Mouse (Mus musculus) thymus, postnatal 25 days (tissue): ENCODE data around the gene Fanci.

Source experiments
- DNase-seq: peaks from one replicate; pipeline ENCODE4 v3.0.0; 2022

Gene Fanci

GRCm38 (mm10) chr7:79391883-79392649 is at the start of gene Fanci:
Gene Fanci (plus strand): TSS chr7:79391929.
- DNase-seq, result peak; percentile 96

- DNase-seq, result peak; percentile 59
Measured at GRCm38 (mm10) chr7:79345902-79346301, 45.8 kb upstream of the Fanci start.

- no peak for DNase-seq
Measured at GRCm38 (mm10) chr7:79346555-79347075, 45.1 kb upstream of the Fanci start.

DNA sequence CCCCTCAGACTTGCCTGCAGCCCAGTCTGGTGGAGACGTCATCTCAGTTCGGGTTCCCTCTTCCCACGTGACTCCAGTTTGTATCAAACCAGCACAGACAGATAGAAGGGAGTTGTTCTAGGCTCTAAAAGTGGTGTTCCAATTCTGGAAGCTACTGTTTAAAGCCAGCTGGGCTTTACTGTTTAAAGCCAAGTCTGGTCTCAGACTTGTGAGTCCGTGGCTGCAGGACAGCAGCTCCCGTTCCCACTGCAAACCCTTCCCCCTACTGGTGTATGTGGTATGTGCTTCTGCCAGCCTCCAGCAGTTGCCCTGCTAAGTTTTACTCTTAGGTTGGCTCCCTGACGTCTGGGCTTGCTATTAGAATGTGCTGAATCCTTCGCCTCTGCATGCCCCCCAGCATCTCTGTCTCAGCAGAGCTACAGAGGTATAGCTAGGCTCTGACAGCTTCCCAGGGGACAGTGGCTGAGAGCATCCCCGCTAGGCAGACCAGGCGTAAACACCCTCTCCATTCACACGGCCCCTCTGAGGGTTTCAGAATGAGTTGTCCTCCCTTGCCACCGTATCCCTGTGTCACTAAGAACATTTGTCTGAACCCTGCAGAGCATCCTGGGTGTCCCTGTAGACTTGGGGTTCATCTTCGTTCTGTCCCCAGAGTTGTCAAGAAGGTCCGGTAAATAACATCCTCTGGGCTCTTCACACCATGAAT is 44.5 kb upstream of the Fanci start:
- DNase-seq, result no peak

GRCm38 (mm10) chr7:79348816-79349215 is 42.9 kb upstream of the Fanci start:
- no peak for DNase-seq

DNA sequence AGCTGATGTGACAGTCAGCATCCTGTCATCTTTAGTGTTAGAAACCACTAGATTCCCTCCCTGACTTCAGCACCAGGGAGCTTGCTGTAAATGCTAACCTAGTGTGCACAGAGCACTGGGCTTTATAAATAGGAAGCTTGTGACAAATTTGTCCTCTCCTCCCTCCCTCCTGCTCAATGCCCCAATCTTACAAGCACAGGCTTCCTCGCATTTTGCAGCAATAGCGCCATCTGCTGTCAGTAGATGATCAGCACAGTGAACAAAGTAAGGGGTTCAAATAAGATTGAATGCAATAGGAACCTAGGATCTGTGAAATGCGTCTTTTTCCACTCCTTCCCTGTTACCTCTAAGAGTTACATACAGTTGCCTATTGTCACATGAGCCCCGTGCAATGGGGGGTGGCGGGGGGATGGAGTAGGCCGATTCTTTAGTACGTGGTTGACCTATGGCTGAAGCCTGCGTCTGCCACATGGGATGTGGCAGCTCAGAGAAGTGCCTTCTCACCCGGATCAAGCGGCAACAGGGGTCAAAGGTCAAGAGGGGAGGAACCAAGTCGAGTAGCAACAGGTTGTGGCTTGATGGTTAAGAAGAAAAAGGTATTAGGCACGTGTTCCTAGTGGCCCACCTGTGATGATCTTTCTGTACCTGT is 41.9 kb upstream of the Fanci start:
- peak; percentile 72 for DNase-seq

DNA sequence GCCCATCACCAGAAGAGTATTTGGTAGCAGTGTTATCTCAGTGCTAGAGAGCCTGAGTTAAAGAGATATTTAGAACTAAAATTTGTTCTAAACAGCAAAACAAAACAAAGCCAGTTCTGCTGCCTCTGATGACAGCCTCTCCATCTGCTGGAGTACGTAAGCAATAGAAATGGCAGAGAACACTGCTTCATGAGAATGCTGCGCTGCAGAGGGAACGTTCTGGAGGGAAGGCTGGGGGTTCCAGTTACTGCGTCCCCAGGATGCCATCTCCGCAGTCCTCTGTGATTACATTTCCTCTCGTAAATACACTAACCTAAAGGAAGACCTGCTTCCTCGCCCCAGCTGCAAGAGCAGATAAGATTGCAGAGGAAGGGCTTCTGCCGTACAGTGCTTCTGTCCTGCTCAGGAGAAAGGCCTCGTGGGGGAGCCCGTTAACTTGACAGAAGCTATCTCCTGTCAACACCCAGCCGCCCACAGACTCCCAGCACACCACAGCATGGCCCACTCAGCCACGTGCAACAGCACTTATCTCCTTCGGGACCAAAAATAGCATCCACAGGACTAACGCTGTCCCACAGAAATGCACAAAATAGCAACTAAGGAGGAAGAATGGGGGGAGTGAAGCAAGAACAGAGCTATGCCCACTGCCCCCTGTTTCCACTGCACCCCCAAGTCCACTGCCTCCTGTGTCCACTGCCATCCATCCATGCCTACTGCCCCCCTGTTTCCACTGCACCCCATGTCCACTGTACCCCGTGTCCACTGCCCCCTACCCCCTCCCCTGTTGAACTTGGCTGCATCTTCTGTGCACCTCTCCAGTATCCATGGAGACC is 33.2 kb upstream of the Fanci start:
- DNase-seq, result peak; percentile 74

GRCm38 (mm10) chr7:79359183-79359435 is 32.6 kb upstream of the Fanci start:
- DNase-seq, result no peak

DNA sequence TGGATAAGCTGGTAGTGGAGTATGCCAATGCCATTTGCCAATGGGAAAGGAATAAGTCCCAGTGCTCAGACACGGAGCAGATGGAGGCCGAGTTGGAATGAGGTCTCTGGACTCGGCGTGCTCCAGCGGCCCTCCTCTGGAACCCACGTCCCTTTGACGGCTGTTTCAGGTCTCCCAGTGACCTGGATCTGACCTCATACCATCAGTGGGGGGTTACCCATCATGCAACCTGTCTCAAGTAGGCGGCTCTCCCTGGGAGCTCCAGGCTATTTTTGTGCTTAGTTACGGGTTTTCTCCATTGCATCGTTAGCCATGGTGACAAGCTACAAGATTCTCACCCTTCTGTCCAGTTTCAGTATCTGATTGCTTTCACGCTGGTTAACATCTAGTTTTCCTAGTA is 31.7 kb upstream of the Fanci start:
- DNase-seq, result no peak

DNA sequence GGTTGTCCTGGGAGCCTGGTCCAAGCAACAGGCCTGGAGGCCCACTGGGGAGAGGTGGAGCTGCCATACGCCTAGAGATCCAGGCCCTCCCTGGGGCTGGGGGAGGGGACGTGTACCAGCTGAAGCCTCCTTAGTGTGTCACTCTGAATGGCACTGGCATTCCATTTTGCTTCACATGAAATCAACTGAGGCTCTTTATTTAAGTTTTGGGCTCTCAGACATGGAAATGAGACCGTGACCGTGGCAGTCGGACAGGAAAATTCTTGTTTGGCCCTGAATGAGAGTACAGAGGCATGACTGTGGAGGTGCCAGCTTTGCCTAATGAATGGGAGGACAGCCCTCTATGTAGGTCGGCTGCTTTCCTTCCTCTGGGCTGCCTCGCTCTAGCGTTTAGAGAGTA is 29.5 kb upstream of the Fanci start:
- no peak for DNase-seq

GRCm38 (mm10) chr7:79362830-79363229 is 28.9 kb upstream of the Fanci start:
- no peak for DNase-seq

DNA sequence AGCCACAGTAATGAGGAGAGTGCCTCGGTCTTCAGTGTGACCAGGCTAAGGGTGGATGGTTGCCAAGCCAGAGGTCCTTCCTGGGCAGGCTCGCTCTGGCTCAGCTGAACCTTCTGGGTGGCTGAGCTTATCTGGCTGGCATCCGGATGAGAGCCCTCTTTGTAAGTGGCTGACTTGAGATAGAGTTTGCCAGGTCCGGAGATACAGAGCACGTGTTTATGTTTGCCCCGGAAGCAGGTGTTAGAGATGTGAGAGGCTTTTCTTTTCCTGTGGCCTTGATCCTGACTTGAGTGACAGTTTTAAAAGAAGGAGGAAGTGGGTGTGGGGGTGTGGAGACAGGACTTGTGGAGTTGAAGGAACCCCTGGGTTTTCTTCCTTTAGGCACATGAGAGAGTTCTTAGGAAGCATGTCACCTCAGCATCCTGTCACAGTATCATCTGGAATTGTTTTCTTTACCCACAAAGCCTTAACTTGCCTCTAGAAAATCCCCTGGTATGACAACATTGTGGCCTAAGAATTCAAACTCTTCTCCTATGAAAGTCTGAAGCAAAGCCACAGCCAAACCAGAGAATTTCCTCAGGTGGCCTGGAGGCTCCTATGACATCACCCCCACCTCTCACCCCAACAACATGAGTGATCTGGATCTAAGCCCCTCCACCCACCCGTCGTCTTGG is 28.2 kb upstream of the Fanci start:
- peak; percentile 72 for DNase-seq

DNA sequence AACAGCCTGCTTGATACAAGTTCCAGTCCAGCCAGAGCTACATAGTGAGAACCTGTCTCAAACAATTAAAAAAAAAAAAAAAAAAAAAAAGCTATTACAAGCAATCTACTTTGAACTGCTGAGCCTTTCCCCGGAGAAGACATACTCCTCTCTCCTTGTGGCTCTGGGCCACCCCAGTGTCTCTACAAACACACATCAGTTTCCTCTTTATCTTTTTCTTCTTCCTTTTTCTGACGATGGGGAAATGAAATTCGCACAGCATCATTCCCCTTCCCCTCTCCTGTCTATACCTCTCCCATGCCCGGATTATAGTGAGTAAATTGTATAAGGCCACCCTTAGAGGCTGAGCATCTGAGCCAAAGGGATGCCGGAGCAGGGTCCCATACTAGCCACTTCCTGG is 23.1 kb upstream of the Fanci start:
- DNase-seq, result no peak

- DNase-seq, result no peak
Measured at GRCm38 (mm10) chr7:79369416-79369815, 22.3 kb upstream of the Fanci start.

- peak; percentile 86 for DNase-seq
Measured at GRCm38 (mm10) chr7:79371321-79371879, 20.3 kb upstream of the Fanci start.

GRCm38 (mm10) chr7:79374017-79374416 is 17.7 kb upstream of the Fanci start:
- DNase-seq, result no peak

DNA sequence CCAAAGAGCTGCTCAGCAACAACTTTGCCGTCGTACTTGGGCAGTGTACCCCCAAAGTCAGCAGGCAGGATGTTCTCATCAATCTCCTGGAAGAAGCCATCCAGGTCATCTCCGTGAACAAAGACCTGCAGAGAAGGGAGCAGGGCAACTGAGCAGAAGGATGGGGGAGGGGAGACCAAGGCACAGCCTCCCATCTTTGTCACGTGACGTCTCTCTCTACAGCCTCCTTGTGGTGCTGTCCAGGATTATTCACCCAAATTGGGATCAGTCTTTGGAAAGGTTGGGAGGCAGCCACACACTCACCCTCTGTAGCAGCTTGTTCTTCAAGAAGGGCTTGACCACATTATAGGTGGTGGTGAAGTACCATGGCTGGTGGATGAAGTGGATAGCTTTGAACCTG is 16.1 kb upstream of the Fanci start:
- DNase-seq, result no peak

DNA sequence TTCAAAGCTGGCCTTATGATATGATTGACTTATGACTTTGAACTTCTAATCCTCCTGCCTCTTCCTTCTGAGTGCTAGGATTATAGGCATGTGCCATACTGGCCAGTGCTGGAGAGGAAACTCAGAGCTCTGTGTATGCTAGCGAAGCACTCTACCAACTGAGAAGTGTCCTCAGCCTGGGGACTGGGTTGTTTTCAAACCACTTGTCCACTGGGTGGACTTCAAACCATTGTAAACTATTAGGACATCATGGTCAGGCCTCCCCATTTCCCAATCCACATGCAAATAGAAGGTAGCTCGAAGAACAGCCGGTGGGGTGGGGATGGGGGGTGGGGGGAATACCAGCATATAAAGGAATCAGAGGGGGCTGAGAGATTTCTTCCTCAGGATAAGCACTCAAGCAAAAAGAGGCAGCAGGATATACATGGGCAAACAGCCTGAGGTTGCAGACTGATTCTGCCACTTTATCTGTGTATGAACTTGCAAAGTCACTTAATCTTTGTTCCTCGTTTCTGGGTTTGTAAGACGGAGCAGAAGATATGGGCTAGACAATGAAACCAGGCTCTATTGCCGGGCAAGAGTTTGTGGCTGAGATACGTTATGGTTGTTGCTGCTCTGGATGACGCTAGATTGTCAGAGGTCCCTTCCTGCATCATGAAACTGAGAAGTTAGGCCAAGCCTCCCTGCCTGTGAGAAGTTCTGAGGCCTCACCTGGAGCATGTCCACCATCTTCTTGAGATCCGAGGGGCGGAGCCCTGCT is 15.0 kb upstream of the Fanci start:
- DNase-seq, result no peak

DNA sequence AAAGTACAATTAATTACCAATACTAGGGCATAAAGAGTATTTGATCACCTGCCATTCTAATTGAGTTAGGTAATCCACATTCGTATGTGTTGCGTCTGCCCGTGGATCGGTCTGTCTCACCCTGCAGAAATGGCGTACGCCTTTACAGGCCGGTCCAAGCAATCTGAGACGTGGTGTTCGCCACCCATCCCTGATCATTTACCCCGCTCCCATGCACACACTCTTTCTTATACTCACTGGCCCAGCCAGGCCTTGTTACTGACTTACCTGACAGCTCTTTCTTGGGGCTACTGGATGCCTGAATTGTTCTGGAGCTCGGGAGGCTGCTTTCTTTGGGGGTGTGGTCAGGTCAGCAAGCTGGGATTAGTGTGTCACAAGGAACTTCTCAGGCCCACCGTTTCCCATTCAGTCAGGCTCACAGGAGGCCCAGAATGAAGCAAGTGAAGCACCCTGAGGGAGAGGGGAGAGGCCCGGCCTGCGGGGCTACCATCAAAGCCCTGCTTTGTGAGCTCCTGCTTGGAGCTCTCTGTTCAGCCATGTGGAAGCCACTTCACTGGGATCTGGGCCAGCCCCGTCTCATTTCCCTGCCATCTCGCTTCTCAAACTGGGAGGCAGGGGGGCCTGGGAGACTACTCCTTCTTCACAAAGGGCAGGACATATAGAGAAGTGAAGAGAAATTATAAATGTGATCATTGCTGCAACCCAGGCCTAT is 5.2 kb upstream of the Fanci start, which contains the start of gene Rlbp1:
Gene Rlbp1 (minus strand): TSS at position 627 of the 712 bp plus-strand sequence.
- no peak for DNase-seq

GRCm38 (mm10) chr7:79387140-79387539 is 4.6 kb upstream of the Fanci start:
- no peak for DNase-seq

DNA sequence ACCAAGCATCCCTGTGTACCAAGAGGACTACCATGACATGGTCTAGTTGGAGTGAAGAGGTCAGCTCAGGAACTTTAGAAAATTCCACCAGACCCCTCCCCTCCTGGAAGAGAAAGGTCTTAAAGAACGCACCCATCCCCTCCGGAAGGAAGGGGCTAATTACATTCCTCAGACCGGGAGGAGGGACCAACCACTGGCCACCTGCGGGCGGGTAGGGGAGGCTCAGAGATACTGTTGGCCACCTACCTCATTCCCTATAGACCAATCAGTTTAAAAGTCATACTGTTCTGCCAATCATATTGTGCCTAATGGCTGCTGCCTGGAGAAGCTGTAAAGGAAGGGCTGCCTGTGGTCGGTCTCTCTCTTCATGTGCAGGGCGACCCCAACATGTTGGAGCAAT is 3.7 kb upstream of the Fanci start:
- DNase-seq, result no peak
